Mouse (Mus musculus) lung, postnatal 4 days (tissue): ENCODE data around the gene Sema3b.

Experiments used
- DNase-seq, 2 experiments: peaks; one replicate each; pipeline ENCODE4 v3.0.0; 2021

Sema3b gene

DNA sequence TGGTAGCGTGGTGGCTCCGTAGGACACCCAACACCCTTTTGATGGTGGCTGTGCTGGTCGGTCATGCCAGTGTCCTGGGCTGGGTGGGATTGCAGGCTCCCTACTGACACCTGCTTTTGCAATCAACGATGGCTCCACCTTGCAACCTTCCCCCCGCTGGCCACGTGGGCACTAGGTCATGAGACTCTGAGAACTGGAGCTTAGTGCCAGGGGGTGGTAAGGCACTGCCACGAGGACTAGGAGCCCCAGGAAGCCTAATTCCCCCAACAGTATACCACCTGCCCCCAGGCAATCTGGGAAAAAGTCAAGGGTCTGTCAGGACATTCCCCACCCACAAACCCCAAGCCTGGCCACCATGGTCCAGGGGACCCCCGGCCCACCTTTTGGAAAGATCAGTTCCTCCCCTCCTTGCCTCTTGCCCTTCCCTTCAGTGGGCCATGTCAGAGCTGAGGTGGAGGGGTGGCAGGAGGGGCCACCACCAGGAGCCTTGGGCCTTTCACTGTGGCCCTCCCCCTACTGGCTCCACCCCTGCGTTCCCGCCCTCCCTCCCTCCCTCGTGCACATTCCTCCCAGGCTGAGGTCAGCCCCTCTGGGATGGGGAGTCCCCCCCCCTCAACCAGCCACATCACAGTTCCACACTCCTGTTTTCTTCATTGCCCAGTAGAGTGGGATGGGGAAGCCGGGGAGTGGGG, at the start of gene Sema3b:
Sema3b (minus strand) TSS at position 489 of the 692 bp plus-strand sequence.
- peak; percentile 49 to 73 for DNase-seq

DNA sequence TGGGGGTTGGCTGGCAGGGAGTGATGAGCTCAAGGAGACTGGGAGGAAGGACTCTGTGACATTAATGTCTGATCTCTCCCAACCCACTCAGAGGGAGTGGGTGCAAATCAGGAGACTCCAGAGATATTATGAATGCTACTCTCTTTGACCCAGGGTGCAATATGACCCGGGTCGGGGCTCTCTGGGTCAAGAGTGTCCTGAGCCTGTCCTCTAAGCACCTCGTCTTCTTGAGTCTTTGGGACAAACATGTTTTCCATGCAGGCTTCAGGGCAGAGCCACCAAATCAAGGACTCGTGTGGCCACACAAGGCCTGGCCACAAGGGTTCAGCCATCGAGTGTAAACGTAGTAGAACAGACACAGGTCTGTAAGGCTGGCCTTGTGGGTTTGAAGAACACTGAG, 49.1 kb upstream of the Sema3b start:
- DNase-seq: no peak

DNA sequence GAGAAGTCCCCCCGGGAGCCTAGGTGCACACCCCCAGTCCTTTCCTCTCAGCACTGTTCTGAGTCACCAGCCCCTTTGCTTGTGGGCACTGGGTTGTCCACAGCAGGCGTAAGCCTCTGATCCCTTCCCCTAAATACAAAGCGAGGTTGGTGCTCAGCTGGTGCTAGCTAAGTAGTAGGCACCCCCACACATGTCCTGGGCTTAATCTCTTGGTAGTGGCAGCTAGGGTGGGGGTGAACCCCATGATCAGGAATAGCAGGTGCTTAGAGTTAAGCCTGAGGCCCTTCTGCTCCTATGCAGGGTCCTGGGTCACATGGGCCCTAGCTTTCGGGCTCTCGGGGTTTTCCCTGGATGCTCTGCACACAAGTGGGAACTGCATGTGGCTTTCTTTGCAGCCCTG, 48.1 kb upstream of the Sema3b start:
- no peak for DNase-seq

DNA sequence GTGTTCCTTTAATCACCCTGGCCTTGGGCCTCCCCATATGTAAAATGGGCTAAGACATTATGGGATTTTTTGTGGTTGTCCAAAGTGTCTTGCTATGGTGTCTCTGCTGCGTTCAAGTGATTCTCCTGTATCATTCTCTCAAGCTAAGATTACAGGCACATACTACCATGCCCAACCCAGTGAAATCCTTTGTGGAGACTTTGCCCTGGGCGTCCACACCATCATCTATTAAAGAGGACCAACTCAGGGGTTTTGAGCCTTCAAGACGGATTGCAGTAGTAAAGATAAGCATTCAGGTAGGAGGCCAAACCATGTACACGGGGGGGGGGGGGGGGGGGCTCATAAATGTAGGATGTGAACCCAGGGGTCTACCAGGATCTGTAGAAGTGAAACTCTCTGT, 45.6 kb upstream of the Sema3b start:
- no peak for DNase-seq

DNA sequence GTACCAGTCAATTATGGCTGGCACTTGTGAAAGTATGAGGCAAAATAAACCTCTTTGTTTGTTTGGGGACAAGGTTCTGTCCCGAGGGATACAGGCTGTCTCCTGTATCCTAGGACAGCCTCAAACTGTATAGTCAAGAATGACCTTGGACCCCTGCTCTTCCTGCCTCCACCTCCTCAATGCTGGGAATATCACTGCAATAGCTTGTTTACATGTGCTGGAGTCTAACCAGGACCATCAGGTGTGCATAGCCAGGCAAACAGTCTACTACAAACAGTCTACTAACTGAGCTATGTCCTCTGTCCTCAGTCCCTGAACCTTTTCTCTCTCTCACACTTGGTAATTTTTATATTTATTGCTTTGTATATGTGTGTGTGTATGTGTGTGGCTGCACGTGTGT, 44.4 kb upstream of the Sema3b start:
- no peak for DNase-seq

DNA sequence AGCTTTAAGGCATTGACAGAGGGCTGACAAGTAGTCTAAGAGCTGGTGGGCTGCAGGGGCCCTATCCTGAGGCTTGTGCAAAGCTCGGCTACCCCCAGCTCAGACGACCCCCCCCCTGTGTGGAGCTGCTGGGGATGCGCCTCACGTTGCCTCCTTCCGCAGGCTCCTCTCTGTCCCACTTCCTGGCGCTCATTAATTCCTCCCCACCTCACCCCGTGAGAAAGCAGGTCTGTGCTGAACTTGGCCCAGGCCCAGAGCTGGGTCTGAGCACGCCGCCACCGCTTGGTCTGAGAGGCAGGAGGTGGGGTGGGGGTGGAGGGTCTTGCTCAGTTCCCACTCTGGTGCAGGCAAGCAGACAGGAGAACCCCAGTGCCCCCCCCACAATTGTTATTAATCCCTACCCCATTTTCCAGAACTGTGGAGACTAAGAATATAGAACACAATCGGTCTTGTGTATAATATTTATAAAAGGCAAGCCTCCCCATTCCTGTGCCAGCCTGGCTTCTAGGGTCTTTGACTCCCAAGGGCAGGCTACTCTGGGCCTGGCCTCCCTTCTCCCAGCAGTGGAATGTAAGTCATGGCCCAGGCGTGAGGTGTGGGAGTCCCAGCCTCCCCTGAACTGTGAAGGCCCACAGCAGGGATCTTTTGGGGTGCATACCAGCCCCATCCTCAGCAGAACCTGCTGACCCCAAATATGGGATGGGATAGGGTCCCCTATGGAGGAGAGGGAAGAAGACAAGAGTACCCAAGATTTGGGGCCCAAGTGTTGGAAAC, 41.9 kb upstream of the Sema3b start:
- peak in 1 of 2 experiments; percentile 17 for DNase-seq

DNA sequence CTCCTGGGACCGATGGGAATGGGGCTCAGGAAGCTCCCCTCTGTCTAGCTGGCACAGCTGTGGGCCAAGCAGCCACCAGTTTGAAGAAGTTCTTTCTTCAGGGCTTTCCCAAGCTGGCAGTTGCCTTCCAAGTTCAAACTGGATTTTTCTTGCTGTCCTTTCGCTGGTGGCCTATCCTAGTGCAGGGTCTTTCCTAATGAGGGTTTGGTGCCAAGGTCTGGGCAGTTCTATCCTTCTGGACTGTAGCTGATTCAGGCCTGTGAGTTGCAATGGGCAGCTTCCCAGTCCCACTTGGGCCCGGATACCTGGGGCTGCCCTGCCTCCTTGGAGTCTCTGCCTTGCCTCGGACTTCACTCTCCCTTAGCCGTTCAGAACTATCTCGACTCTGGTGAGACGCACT, 41.2 kb upstream of the Sema3b start:
- no peak for DNase-seq

DNA sequence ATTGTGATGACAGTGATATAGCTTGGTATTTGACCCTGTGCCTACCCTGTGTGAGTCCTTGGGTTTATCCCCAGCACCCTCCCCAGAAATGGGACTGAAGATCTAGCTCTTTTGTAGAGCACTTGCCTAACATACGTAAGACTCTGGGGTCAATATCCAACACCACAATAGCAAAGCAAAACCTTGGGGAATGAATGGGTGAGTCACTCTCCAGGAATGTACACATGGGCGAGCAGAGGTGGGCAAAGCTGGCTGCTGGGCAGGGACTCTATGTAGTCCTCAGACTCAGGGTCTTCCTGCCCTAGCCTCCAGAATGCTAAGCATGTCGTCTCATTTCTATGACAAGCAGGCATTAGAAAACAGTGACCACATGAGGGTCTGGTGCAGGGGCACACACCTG, 39.7 kb upstream of the Sema3b start:
- DNase-seq: no peak

DNA sequence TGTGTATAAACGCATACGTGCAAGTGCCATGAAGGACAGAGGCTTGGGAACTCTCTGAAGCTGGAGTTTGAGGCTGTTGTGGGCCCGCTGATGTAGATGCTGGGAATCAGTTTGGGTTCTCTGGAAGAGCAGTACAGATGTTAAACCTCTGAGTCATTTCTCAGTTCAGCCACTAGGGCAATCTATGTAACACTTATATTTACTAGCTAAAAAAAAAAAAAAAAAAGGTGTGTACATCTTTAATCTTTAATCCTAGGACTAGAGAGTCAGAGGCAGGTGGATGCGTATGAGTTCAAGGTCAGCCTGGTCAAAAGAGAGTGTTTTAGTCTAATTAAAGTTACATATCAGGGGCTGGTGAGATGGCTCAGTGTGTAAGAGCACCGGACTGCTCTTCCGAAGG, 37.9 kb upstream of the Sema3b start:
- no peak for DNase-seq

DNA sequence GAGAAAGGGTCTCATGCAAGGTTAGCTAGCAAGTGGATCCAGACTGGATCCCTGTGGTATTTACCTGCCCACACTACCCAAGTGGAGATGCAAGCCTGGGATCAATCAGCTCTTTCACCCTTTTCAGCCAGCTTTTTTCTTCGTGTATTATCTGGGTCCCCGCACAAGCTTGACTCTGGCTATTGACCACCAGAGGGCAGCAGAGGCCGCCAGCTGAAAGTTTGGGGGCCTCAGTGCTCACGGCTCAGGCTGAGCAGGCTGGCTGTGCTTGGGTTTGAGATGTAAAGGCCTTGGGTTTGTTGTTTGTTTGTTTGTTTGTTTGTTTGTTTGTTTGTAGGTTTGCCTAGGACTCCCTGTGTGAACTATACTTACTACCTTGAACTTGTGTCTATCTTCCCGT, 36.5 kb upstream of the Sema3b start:
- DNase-seq: peak; percentile 72 to 84

DNA sequence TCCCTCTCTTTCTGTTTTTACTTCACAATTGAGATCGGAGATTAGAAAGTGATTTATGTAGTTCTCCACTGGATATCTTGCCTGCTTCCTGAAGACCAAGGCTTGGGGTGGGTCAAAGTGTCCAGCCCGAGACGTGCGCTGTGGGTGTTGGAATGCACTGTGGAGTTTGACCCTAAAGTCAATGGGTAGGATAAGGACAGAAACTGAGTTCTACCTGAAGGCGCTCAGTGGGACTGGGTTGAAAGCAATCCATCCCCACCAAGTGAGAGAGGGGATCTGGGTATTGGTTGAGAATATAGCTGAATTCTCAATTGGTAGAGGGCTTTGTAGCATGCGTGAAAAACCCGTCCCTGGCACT, 36.1 kb upstream of the Sema3b start:
- no peak for DNase-seq

DNA sequence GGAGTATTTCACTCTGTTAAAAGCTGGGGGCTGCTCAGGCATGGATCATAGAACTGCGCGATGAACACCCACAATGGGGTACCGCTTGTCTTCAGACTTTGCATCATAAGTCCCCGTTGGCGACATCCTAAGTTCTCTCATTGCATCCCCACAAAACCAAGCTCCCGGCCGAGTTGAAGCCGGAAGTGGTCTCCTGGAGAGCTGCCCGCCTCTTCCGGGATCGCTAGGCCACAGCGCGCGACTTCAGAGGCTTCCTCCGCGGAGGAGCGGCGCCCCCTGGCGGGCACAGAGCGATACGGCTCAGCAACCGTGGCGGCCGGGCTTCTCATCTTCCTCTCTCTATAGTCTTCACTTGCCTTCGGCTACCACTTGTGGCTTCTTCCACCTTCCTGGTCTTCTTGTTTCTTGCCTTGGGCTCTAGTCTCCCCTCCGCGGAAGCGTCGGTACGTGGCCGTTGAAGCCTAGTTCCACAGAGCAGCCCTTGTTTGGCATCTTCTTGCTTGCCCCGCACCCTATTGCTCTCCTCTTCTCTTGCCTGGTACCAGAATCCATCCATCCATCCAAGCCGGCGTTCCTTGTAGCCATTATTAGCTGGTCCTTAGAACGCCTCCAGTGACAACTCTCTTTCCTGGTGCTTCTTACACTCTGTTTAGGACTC, 35.6 kb upstream of the Sema3b start:
- peak; percentile 93 to 95 for DNase-seq

DNA sequence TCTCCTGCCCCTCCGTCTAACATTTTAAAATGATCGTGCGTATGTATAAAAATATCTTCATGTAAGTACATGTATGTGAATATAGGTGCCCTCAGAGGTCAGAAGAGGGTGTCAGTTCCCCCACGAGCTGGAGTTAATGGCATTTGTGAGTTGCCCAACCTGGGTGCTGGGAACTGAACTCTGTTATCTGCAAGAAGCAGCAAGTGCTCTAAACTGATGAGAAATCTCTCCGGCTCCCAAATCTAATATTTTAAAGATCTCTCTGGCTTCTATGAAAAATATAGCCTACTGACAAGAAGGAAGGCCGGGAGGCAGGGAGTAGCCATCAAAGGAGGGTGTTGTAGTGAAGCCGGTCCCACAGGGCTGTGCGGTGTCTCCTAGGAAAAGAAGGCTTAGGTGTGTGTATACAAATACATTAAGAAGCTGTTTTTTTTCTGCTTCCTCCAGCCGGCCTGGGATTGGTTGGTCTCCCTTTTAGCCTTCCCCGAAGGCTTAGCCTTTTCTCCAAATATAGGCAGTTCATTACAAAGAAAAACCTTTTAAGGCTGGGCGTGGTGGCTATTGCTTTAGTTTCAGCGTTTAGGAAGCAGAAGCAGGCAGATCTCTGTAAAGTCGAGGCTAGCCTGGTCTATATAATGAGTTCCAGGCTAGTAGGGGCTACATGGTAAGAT, 34.6 kb upstream of the Sema3b start:
- no peak for DNase-seq

DNA sequence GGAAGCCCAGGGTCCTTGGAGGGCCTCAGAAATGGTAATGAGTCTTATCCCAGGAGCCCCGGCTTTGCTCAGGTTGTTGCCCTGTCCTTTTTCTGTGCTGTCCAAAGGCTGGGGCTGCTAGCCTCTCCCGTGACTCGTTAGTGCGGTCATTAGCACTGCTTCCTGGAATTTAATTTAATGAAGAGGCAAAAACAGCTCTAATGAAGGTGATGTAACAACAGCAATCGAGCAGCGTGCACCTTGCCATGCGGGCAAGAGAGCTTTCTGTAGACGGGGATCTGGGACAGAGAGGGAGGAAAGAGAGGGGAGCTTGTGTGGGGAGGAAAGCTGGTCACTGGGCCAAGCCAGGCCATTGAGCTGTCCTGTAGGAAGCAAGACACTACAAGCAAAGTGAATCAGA, 32.6 kb upstream of the Sema3b start:
- no peak for DNase-seq

DNA sequence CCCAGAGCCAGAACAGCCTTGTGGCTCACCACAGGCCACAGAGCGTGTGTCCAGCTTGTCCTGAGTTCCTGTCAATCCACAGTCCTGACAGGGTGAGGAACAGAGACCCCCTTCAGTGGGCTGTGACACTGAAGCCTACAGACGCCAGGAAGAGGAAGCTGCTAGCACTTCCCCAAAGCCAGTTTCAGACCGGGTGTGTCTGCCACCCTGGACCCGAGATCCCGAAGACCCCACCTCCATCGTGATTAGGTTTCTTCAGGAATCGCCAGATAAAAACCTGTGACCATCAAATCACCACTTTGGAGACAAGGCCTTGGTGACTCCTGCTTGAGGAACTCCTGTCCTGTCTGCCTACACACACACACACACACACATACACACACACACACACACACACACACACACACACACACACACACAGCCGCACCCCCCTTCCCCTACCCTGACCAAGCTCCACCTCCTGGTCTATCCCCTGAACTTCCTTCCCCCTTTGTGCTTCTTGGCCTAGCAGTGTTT, 31.3 kb upstream of the Sema3b start:
- peak; percentile 60 to 63 for DNase-seq

DNA sequence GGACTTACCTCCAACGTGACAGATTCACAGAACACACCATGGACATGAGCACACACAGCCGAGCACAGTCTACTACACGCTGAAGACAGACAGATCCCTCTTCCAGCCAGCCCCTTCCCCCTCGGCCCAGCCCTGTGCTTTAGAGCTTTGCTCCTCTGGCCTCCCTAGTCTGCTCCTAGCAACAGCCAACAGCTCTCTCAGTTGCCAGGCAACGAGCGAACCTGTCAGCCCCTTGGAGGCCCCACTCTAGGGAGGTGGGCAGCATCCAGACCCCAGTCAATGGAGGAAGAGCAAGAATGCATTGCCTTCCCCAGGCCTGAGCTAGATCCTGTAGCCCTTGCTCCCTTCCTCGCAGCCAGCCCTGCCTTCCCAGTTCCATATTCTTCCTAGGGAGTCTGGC, 28.0 kb upstream of the Sema3b start:
- DNase-seq: peak in 1 of 2 experiments; percentile 18

DNA sequence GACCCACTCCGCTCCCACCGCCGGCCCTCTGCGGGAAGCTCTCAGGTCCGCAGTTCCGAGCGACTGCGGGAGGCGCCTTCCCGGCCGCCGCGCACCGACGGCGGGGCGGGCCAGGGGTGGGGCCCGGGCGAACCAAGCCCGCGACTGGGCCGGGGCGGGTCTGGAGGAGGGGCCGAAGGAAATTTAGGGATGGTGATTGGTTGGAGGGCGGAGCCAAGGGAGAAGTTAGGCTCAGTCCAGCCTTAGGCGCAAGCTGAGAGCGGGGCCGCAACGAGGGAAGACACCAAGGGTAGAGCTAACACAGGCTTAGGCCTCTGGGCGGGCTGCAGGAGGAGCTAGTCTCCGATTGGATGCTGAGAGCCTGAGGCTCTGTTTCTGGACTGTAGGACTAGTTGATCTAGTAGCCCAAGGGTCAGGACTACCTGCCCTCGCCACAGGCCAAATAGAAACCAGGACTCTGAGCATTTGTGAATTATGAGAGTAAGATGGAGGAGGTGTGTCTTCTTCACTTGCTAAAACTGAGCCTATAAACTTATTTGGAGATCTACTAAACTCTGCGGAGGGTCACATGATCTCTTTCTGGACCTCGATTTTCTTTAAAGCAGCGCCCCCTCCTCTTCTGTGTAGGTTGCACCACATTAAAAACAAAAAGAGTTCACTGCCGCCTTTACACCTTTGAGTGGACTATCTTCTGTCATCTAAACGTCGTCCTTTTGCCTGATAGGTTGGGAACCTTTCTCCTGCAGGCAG, 26.4 kb upstream of the Sema3b start, which contains the start of gene Gnai2:
Gnai2 (minus strand) TSS at position 89 of the 750 bp plus-strand sequence.
- peak; percentile 98 to 99 for DNase-seq

DNA sequence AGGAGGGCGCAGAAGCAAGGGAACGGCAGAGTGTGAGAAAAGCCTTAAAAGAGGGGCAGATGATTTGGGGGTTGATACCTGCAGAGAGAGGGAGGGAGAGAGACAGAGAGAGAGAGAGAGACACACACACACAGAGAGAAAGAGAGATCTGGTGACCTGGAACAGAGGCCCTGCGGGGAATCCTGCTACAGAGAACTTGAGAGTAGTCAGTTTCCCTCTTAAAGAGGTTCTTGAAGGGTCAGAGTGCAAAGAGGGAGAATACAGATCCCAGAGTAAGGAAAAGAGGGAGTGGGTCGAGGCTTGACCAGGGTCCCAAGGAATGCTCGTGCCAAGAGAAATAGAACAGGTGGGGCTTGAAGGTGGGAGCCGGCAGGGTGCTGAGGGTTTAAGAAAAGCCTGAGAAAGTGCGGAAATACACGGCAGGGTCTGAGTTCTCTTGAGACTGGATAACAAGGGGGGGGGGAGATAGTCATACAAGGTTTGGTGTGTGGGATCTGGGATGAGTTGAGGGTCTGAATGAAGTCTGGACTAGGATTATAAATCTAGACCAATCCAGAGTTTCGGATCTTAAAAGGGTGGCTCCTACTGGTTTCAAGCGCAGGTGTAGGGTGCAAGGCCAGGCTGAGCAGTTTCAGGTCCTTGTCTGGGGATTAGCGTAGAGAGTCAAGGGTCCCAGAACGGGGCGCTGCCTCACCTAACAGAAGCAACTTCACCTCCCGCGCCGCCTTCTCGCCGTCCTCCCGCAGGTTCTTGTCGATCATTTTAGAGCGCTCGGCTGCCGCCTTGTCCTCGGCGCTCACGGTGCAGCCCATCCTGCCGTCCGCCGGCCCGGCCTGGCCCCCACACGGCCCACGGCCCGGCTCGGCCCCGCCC, 25.6 kb upstream of the Sema3b start:
- no peak for DNase-seq

DNA sequence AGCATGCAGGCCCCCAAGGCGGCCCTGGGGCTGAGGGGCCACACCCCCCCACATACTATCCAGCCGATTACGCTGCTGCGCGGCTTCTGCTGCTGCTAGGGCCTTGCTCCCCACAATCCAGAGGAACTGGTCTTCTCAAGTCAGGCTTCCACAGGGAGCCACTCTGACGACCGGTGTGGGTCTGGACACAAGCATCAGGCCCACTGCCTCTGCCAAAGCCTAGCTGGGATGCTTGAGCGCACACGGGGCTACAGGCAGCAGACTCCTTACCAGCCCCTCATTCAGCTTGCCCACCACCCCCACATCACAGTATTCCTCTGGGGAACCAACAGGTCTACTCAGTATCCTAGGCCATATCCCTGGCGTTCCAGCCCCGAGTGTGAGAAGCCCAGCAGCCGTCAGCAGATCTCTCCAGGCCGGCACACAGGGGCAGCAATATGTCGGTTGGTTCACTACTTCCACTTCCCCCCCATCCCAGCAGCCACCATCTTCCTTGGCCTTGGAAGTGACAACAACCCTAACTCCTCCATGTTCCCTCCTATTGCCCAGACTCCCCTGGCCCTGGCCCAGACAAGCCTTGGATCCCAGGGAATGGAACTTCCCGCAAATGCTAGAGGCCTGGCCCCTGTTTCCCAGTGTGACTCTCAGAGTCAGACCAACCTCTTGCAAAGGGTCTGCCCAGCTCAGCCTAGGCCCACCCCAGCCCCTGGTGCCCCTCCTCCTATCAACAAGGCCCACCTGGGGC, 24.8 kb upstream of the Sema3b start:
- peak; percentile 56 to 60 for DNase-seq

DNA sequence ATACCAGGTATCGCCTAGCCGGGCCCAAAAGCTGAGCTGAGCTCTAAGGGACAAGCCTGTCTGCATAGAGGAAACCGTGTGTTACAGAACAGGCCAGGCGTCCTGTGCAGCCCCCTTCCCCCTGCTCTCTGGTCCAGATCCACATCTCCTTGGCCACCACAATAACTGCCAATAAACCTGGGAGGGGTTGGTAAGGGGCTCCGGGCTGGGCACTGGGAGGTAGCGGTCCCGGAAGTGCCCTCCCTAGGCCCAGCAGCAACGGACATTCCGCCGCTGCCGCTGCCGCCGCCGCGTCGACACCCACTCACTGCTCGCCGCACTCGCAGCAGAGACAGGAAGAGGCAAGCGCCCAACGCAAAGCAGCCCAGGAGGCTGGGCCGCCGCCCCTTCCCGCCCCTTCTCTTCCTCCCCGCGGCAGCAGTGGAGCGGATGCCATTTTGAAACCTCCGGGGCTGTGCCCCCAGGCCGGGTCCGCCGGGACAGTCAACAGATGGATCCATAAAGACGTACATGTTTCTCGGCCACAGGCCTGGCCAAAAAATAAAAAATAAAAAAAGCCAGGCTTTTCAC, 24.1 kb upstream of the Sema3b start:
- peak; percentile 91 to 94 for DNase-seq
